Mouse (Mus musculus) E14TG2a.4 (cell line): ENCODE data around the gene Adh6a.

Source experiments
- CTCF ChIP-seq: conservative IDR thresholded peaks from 2 replicates; pipeline ENCODE4 v1.5.1; 2014; ENCODE audit warnings: low read length
- POU5F1 ChIP-seq: IDR thresholded peaks from 2 replicates; pipeline ENCODE4 v1.6.1; 2014; ENCODE audit warnings: low read length, borderline replicate concordance

DNA sequence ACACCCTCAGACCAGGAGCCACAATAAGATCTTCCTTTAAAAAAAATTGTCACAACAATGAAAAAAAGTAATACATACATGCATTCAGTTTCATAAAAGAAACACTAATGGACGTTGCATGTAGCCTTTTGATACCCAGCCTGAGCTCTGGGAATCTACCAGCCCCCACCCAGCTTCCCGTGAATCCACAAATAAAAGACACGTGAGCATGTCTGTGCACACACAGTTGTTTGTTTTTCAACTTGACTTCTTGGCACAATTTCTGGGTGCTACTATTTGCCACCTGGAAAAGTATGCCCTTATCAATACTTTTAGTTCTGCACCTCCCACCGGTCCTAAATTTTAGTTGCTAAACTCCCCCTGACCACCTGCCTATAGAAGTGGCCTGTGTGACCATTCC lies 47.6 kb downstream of the Adh6a start:
- TF ChIP-seq CTCF (no peak), POU5F1 (no peak)
